23 mouse cellular contexts compared by ENCODE assay signal in the genomic region with DNA sequence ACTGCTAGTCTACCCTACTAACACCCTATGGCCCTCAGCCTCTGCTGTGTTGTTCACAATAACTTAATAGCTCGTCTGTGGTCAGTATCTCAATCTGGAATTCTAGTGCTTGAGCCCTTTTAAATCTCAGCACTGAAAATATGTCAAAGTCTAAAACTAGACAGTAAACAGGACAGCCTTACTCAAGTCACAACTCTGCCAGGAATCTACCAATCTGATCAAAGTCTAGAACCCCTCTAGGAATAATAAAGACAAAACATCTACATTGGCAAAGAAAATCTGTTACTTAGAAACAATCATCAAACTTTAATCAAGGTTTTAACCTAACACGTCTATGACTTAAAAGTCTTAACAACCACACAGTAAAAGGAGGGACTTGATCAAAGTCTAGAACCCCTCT. TPM values are rescaled to one million over a fixed set of nuclear protein-coding genes. Genes with fewer than 3 reads are reported as not detected.
A peak's percentile ranks its signal among the peaks of the same experiment; 100 is the strongest.
DNase-seq lines count a peak whose midpoint lies in the region; TF ChIP-seq lines count a peak whose summit lies in the region.
"Had no signal": no experiment of that assay in that cellular context is flagged by ENCODE, and none has a peak within 500 bp of the region (broad histone marks: within the 10 kb centered on the region; RNA-seq: fewer than 3 reads in every experiment).

No protein-coding gene starts in this region.

- no peak for TF ChIP-seq CTCF in kidney, adult 2 months (conservative IDR thresholded peaks at IDR 0.05; ENCODE audit: insufficient read depth, insufficient read length, low read depth, low read length)
- TF ChIP-seq CTCF in liver, adult 2 months (IDR thresholded peaks at IDR 0.05; ENCODE audit: low read depth, low read length): no peak

- no peaks in the 10 kb centered on the region for H3K9me3 ChIP-seq in limb, embryonic 10.5 days (replicated peaks)
- H3K9me3 ChIP-seq: embryonic facial prominence, embryonic 15.5 days; forebrain, embryonic 10.5 days; forebrain, embryonic 12.5 days had no signal

- peak; percentile 12 for DNase-seq in heart, adult 11 months
- no peak for DNase-seq in heart, postnatal 10 days
- peak; percentile 46 for DNase-seq in kidney, adult 2 months
- no peak for DNase-seq in kidney, postnatal 4 days
- peak; percentile 75 for DNase-seq in liver, adult 2 months (ENCODE audit: extremely low read depth, low read depth, low spot score)
- DNase-seq in liver: no peak
- DNase-seq in limb, embryonic 10.5 days (ENCODE audit: low spot score): peak; percentile 22
- DNase-seq in thymus, postnatal 36 days: no peak
- DNase-seq: adrenal gland, adult 2 months; adrenal gland, postnatal 10 days; adrenal gland, postnatal 25 days; cerebellum, adult 11 months; cerebellum, adult 18-20 months; cerebellum, adult 8-10 months; cerebellum, adult 9-11 months; cerebellum, postnatal 14 days; cerebellum, postnatal 36 days; embryo, embryonic 11 days had no signal

- no peak overlapping the region for H3K27ac ChIP-seq in kidney, adult 2 months (ENCODE audit: insufficient read depth, low read depth, low read length)
- peak overlapping the region; percentile 93 for H3K27ac ChIP-seq in liver, adult 2 months (replicated peaks; ENCODE audit: insufficient read depth, low read depth, low read length)
- H3K27ac ChIP-seq in limb, embryonic 10.5 days: no peak overlapping the region
- H3K27ac ChIP-seq: embryonic facial prominence, embryonic 13.5 days; embryonic facial prominence, embryonic 15.5 days; forebrain, embryonic 10.5 days; forebrain, embryonic 12.5 days had no signal

- H3K9ac ChIP-seq in liver, adult 2 months (ENCODE audit: low read depth, low read length): 0 out of 2 replicates have a peak overlapping the region, but pooled peaks have one; percentile 58
- H3K9ac ChIP-seq: embryonic facial prominence, embryonic 13.5 days; embryonic facial prominence, embryonic 15.5 days; forebrain, embryonic 12.5 days had no signal

- TF ChIP-seq POLR2A in kidney, adult 2 months (IDR thresholded peaks at IDR 0.05; ENCODE audit: low read depth, low read length): no peak
- no peak for TF ChIP-seq POLR2A in liver, adult 2 months (IDR thresholded peaks at IDR 0.05; ENCODE audit: extremely low read depth, insufficient read depth, low read length)

- H3K79me2 ChIP-seq in liver, adult 2 months (ENCODE audit: control insufficient read depth, insufficient read depth, low read length): no peaks in the 10 kb centered on the region

- intact Hi-C loops in heart, postnatal 10 days (cut with DNase I): no loop called here

- WGBS in kidney, adult 2 months: 54% methylated on average over 2 of the region's 2 CpGs
- 19% methylated on average over 2 of the region's 2 CpGs for WGBS in liver, adult 2 months
- 89% methylated on average over 2 of the region's 2 CpGs for WGBS in limb, embryonic 10.5 days

- H3K27me3 ChIP-seq in kidney, adult 2 months (replicated peaks; ENCODE audit: control insufficient read depth, insufficient read depth, low read length): no peaks in the 10 kb centered on the region
- no peaks in the 10 kb centered on the region for H3K27me3 ChIP-seq in liver, adult 2 months (ENCODE audit: control insufficient read depth, insufficient read depth, low read length)
- no peaks in the 10 kb centered on the region for H3K27me3 ChIP-seq in limb, embryonic 10.5 days (ENCODE audit: low read depth, poor library complexity, severe bottlenecking)
- H3K27me3 ChIP-seq: embryonic facial prominence, embryonic 13.5 days; embryonic facial prominence, embryonic 15.5 days; forebrain, embryonic 12.5 days had no signal

- H3K4me3 ChIP-seq in kidney, adult 2 months (ENCODE audit: insufficient read depth, low read depth, low read length): no peak overlapping the region
- H3K4me3 ChIP-seq in liver, adult 2 months (ENCODE audit: insufficient read depth, low read depth, low read length): no peak overlapping the region
- H3K4me3 ChIP-seq in limb, embryonic 10.5 days: no peak overlapping the region
- H3K4me3 ChIP-seq: embryonic facial prominence, embryonic 13.5 days; embryonic facial prominence, embryonic 15.5 days; erythroblast, embryonic 14.5 days; forebrain, embryonic 10.5 days; forebrain, embryonic 12.5 days had no signal

- H3K36me3 ChIP-seq in kidney, adult 2 months (ENCODE audit: control insufficient read depth, insufficient read depth, low read length): peaks cover 11% of the 10 kb centered on the region
- H3K36me3 ChIP-seq in liver, adult 2 months (ENCODE audit: control insufficient read depth, insufficient read depth, low read length): peaks cover 53% of the 10 kb centered on the region
- H3K36me3 ChIP-seq in limb, embryonic 10.5 days: peaks cover 96% of the 10 kb centered on the region

- peaks cover 12% of the 10 kb centered on the region; the same call in 1 of the 2 replicates for H3K4me1 ChIP-seq in kidney, adult 2 months (ENCODE audit: control insufficient read depth, insufficient read depth, low read length)
- H3K4me1 ChIP-seq in liver, adult 2 months (ENCODE audit: control insufficient read depth, insufficient read depth, low read length): peaks cover 20% of the 10 kb centered on the region
- no peaks in the 10 kb centered on the region for H3K4me1 ChIP-seq in limb, embryonic 10.5 days
- H3K4me1 ChIP-seq: embryonic facial prominence, embryonic 13.5 days; embryonic facial prominence, embryonic 15.5 days; forebrain, embryonic 10.5 days; forebrain, embryonic 12.5 days had no signal

RNA-seq across cellular contexts. Expression of a gene that starts 23.7 kb away (rescaled TPM):
- 10 to 100 TPM in 1 of 2 experiments, 1 to 10 TPM in 1; 9.6 to 10.6 TPM for total RNA-seq in heart, postnatal 10 days (2021)
- polyA plus RNA-seq in kidney, adult 2 months (2012; rRNA removed): 93.8 and 239 TPM in 2 replicates
- 207 and 253 TPM in 2 replicates for total RNA-seq in liver, adult 2 months (2014; rRNA removed)
- polyA plus RNA-seq in liver, adult 2 months (2012; rRNA removed): 134 and 144 TPM in 2 replicates
- 93.3 and 103 TPM in 2 replicates for polyA plus RNA-seq in limb, embryonic 10.5 days (2016; fragmentation: Nextera tagmentation; extraction: Ambion mirVana)

Comparison
In these comparisons a context has a peak if more than half of its experiments do, and no peak if none do; other contexts are left out.
1. DNase-seq: peak in heart, adult 11 months (single experiment), kidney, adult 2 months (single experiment), liver, adult 2 months (single experiment) and limb, embryonic 10.5 days (single experiment); none in heart, postnatal 10 days (0 of 2), kidney, postnatal 4 days (0 of 2), liver (single experiment) and thymus, postnatal 36 days (0 of 2).